Mouse (Mus musculus) neural tube, embryonic 12.5 days (tissue): ENCODE data around the gene Slc5a1. TPM values are rescaled to one million over a fixed set of nuclear protein-coding genes. Genes with fewer than 3 reads are reported as not detected.

Source experiments
- ATAC-seq: fragments of 200-750 bp; cut with Nextera tagmentation; 2 replicates; pipeline ENCODE4 v1.8.0; 2017; ENCODE audit warnings: low read depth, mild to moderate bottlenecking, moderate TSS enrichment, moderate library complexity; ENCODE audit not compliant: low FRiP score
- H3K27ac ChIP-seq: fragments of 300-500 bp; sonication (generic); 2 replicates; pipeline ENCODE4 v1.5.1; 2016
- H3K27me3 ChIP-seq: fragments of 300-500 bp; sonication (generic); replicated peaks from 2 replicates; pipeline ENCODE4 v1.6.1; 2016; ENCODE audit warnings: mild to moderate bottlenecking
- H3K36me3 ChIP-seq: fragments of 300-500 bp; sonication (generic); 2 replicates; pipeline ENCODE4 v1.6.1; 2016; ENCODE audit warnings: mild to moderate bottlenecking
- H3K4me1 ChIP-seq: fragments of 300-500 bp; sonication (generic); 2 replicates; pipeline ENCODE4 v1.6.1; 2016
- H3K4me2 ChIP-seq: fragments of 300-500 bp; sonication (generic); replicated peaks from 2 replicates; pipeline ENCODE4 v1.6.1; 2016; ENCODE audit warnings: mild to moderate bottlenecking
- H3K4me3 ChIP-seq: fragments of 300-500 bp; sonication (generic); 2 replicates; pipeline ENCODE4 v1.5.1; 2016
- H3K9ac ChIP-seq: fragments of 300-500 bp; sonication (generic); 2 replicates; pipeline ENCODE4 v1.6.1; 2016; ENCODE audit warnings: mild to moderate bottlenecking
- H3K9me3 ChIP-seq: fragments of 300-500 bp; sonication (generic); 2 replicates; pipeline ENCODE4 v1.6.1; 2016; ENCODE audit warnings: mild to moderate bottlenecking
- WGBS: fragments of 180-500 bp; shearing (Covaris S2); methylation state at CpG from one replicate; pipeline ENCODE4 v1.1.7; 2016; 5-methylcytosine and 5-hydroxymethylcytosine counted together
- polyA plus RNA-seq: library from polyadenylated mRNA; unstranded; fragments of >200 nt; fragmentation: Nextera tagmentation; extraction: Ambion mirVana; gene quantifications from 2 replicates; pipeline ENCODE4 v1.2.1, GENCODE M21; 2016

Slc5a1 gene
- polyA plus RNA-seq, 1 experiment from 2014 or later, result 0.04 TPM

GRCm38 (mm10) chr5:33107778-33108405 lies 3.9 kb downstream of the Slc5a1 start:
- H3K36me3 ChIP-seq, result no peaks in the 10 kb centered on the region
- H3K27ac ChIP-seq, result no peak overlapping the region
- no peaks in the 10 kb centered on the region for H3K9me3 ChIP-seq
- H3K4me2 ChIP-seq, result no peak overlapping the region
- ATAC-seq, result no peak
- no peaks in the 10 kb centered on the region for H3K4me1 ChIP-seq
- H3K27me3 ChIP-seq, result peaks cover 25% of the 10 kb centered on the region
- 73% methylated on average over 14 of the region's 14 CpGs for WGBS
- no peak overlapping the region for H3K4me3 ChIP-seq
- H3K9ac ChIP-seq, result no peak overlapping the region

- Histone ChIP-seq H3K9me3 (no peaks in the 10 kb centered on the region), H3K9ac (no peak overlapping the region), H3K4me2 (no peak overlapping the region), H3K27ac (no peak overlapping the region), H3K27me3 (no peaks in the 10 kb centered on the region), H3K4me1 (no peaks in the 10 kb centered on the region), H3K4me3 (no peak overlapping the region), H3K36me3 (no peaks in the 10 kb centered on the region)
- 73% methylated on average over 4 of the region's 4 CpGs for WGBS
- no peak for ATAC-seq
Observed at GRCm38 (mm10) chr5:33121871-33122315, 17.9 kb downstream of the Slc5a1 start.

DNA sequence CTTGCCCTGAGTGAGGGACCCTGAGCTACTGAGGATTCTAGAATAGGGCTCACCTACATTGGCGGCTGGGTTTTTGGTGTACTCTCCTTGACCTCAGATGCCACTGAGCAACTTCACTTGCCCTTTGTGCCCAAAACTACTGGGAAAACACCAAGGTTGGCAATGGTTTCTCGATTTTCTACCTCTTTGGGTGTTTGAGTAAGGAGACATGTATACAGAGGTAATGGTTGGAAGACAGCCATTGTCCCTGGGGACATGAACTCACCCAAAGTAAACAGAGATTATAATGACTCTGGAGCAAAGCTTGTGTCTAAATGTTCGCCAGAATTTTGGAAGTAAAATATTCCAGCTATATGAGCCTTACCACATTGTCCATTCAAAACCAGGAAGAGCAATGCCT lies 19.6 kb downstream of the Slc5a1 start:
- ATAC-seq, result no peak
- Histone ChIP-seq H3K4me2 (no peak overlapping the region), H3K9ac (no peak overlapping the region), H3K4me3 (no peak overlapping the region), H3K9me3 (no peaks in the 10 kb centered on the region), H3K4me1 (no peaks in the 10 kb centered on the region), H3K27me3 (no peaks in the 10 kb centered on the region), H3K27ac (no peak overlapping the region), H3K36me3 (no peaks in the 10 kb centered on the region)
- 76% methylated on average over 3 of the region's 3 CpGs for WGBS

GRCm38 (mm10) chr5:33125318-33125717 lies 21.3 kb downstream of the Slc5a1 start:
- no peaks in the 10 kb centered on the region for H3K4me1 ChIP-seq
- no peak overlapping the region for H3K4me2 ChIP-seq
- no peak overlapping the region for H3K4me3 ChIP-seq
- no peak overlapping the region for H3K9ac ChIP-seq
- WGBS, result 86% methylated on average over 4 of the region's 4 CpGs
- H3K36me3 ChIP-seq, result no peaks in the 10 kb centered on the region
- no peak overlapping the region for H3K27ac ChIP-seq
- no peaks in the 10 kb centered on the region for H3K9me3 ChIP-seq
- no peak for ATAC-seq
- no peaks in the 10 kb centered on the region for H3K27me3 ChIP-seq

DNA sequence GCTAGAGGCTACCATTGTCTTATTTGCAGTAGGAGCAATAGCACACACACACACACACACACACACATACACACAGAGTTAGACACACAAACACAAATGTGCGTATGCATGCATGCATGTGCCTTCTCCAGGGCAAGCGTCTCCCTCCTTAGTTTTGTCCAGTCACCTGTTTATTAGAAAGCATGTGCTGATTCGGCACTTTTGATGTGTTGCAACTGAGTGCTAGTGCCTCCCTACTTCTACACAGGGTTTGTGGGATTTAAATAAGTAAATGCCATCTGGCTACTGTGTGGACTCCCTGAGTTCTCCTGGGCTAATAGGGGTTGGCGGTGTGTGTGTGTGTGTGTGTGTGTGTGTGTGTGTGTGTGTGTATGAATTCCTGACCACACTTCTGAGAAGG lies 30.1 kb downstream of the Slc5a1 start:
- no peak overlapping the region for H3K27ac ChIP-seq
- no peaks in the 10 kb centered on the region for H3K36me3 ChIP-seq
- H3K4me3 ChIP-seq, result no peak overlapping the region
- no peak overlapping the region for H3K4me2 ChIP-seq
- H3K9me3 ChIP-seq, result no peaks in the 10 kb centered on the region
- no peak for ATAC-seq
- WGBS, result 92% methylated on average over 4 of the region's 4 CpGs
- no peak overlapping the region for H3K9ac ChIP-seq
- no peaks in the 10 kb centered on the region for H3K4me1 ChIP-seq
- H3K27me3 ChIP-seq, result no peaks in the 10 kb centered on the region

GRCm38 (mm10) chr5:33135611-33136010 lies 31.6 kb downstream of the Slc5a1 start:
- Histone ChIP-seq H3K9me3 (no peaks in the 10 kb centered on the region), H3K27me3 (no peaks in the 10 kb centered on the region), H3K9ac (no peak overlapping the region), H3K4me2 (no peak overlapping the region), H3K36me3 (no peaks in the 10 kb centered on the region), H3K4me3 (no peak overlapping the region), H3K4me1 (no peaks in the 10 kb centered on the region), H3K27ac (no peak overlapping the region)
- no peak for ATAC-seq
- WGBS, result 82% methylated on average over 5 of the region's 5 CpGs

- no peaks in the 10 kb centered on the region for H3K4me1 ChIP-seq
- H3K9ac ChIP-seq, result no peak overlapping the region
- H3K4me2 ChIP-seq, result no peak overlapping the region
- no peak overlapping the region for H3K27ac ChIP-seq
- no peak overlapping the region for H3K4me3 ChIP-seq
- 58% methylated on average over 7 of the region's 7 CpGs for WGBS
- H3K9me3 ChIP-seq, result no peaks in the 10 kb centered on the region
- no peaks in the 10 kb centered on the region for H3K36me3 ChIP-seq
- H3K27me3 ChIP-seq, result no peaks in the 10 kb centered on the region
- ATAC-seq, result no peak
Observed at GRCm38 (mm10) chr5:33142790-33143455, 38.9 kb downstream of the Slc5a1 start.

DNA sequence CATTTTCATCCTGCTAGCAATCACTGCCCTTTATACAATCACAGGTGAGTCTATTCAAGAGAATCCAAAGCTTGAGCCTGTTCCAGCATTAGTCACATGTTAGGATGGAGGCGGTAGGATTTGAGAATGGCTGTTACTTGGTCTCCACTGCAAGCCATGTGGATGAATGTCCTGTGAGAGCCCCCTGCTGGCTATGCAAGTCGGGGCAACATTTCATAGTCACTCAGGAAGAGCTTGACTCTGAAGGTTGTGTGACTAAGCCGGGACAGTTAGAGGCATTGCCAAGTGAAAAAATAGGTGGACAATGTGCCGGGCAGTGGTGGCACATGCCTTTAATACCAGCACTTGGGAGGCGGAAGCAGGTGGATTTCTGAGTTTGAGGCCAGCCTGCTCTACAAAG lies 40.0 kb downstream of the Slc5a1 start:
- WGBS, result 55% methylated on average over 5 of the region's 5 CpGs
- Histone ChIP-seq H3K9ac (no peak overlapping the region), H3K27me3 (no peaks in the 10 kb centered on the region), H3K4me3 (no peak overlapping the region), H3K9me3 (no peaks in the 10 kb centered on the region), H3K36me3 (no peaks in the 10 kb centered on the region), H3K27ac (no peak overlapping the region), H3K4me1 (no peaks in the 10 kb centered on the region), H3K4me2 (no peak overlapping the region)
- no peak for ATAC-seq

- Histone ChIP-seq H3K36me3 (no peaks in the 10 kb centered on the region), H3K27ac (no peak overlapping the region), H3K9me3 (no peaks in the 10 kb centered on the region), H3K4me2 (no peak overlapping the region), H3K4me3 (no peak overlapping the region), H3K4me1 (no peaks in the 10 kb centered on the region), H3K9ac (no peak overlapping the region), H3K27me3 (no peaks in the 10 kb centered on the region)
- ATAC-seq, result no peak
- WGBS, result 90% methylated on average over 9 of the region's 9 CpGs
Observed at GRCm38 (mm10) chr5:33146837-33147236, 42.8 kb downstream of the Slc5a1 start.

DNA sequence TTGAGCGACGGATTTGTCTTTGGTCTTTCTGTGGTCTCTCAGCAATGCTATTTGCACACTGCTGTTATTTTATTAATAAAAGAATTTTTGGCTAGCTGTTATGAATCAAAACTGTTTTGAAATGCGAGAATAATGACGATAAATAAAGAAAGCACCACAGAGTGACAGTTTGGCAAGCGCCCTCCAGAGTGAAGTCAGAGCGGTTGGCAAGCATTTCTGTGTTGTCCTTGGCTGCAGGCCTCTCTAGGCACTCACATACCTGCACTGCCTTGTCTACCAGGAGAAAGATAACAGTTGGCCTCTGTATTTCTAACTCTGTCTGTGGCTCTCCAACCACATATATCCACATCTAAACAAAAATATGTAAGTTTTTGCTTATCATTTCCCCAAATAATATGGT lies 43.7 kb downstream of the Slc5a1 start:
- no peaks in the 10 kb centered on the region for H3K9me3 ChIP-seq
- 87% methylated on average over 6 of the region's 6 CpGs for WGBS
- H3K4me3 ChIP-seq, result no peak overlapping the region
- no peak overlapping the region for H3K27ac ChIP-seq
- H3K36me3 ChIP-seq, result no peaks in the 10 kb centered on the region
- H3K4me2 ChIP-seq, result no peak overlapping the region
- no peak overlapping the region for H3K9ac ChIP-seq
- ATAC-seq, result no peak
- H3K27me3 ChIP-seq, result no peaks in the 10 kb centered on the region
- H3K4me1 ChIP-seq, result no peaks in the 10 kb centered on the region

DNA sequence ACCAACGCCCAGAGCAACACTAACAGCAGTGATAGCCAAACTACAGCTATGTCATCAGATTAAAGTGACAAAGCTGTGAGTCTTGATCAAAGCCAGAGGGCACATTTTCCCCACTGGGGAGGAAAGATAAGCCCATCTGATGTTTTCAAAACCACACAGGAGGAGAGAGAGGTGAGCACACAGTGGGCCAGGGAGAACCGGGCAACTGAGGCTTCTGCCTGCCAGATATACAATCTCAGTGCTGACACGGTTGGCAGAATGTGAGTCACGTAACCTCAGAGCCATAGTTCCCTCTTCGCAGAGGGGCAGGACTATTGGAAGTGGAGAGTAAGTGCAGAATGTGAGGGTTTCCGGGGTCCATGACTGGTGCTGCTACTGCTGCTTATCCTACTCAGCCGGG lies 89.5 kb downstream of the Slc5a1 start:
- Histone ChIP-seq H3K4me1 (no peaks in the 10 kb centered on the region), H3K9me3 (no peaks in the 10 kb centered on the region), H3K4me3 (no peak overlapping the region), H3K4me2 (no peak overlapping the region), H3K27me3 (no peaks in the 10 kb centered on the region), H3K36me3 (no peaks in the 10 kb centered on the region), H3K9ac (no peak overlapping the region), H3K27ac (no peak overlapping the region)
- WGBS, result 67% methylated on average over 7 of the region's 7 CpGs
- no peak for ATAC-seq

GRCm38 (mm10) chr5:33195246-33195852 lies 91.3 kb downstream of the Slc5a1 start:
- Histone ChIP-seq H3K4me1 (no peaks in the 10 kb centered on the region), H3K27ac (no peak overlapping the region), H3K36me3 (no peaks in the 10 kb centered on the region), H3K9me3 (no peaks in the 10 kb centered on the region), H3K4me2 (no peak overlapping the region), H3K4me3 (no peak overlapping the region), H3K9ac (no peak overlapping the region), H3K27me3 (no peaks in the 10 kb centered on the region)
- no peak for ATAC-seq
- 79% methylated on average over 9 of the region's 9 CpGs for WGBS

- Histone ChIP-seq H3K9me3 (no peaks in the 10 kb centered on the region), H3K27me3 (no peaks in the 10 kb centered on the region), H3K27ac (no peak overlapping the region), H3K4me2 (no peak overlapping the region), H3K36me3 (no peaks in the 10 kb centered on the region), H3K4me3 (no peak overlapping the region), H3K4me1 (no peaks in the 10 kb centered on the region), H3K9ac (no peak overlapping the region)
- 47% methylated on average over 1 of the region's 1 CpGs for WGBS
- no peak for ATAC-seq
Observed at GRCm38 (mm10) chr5:33200071-33200470, 96.1 kb downstream of the Slc5a1 start.
